Mouse (Mus musculus): ENCODE data around the gene Rfc2. TPM values are rescaled to one million over a fixed set of nuclear protein-coding genes. Genes with fewer than 3 reads are reported as not detected.

Gene Rfc2
- polyA plus RNA-seq, 1 experiment from 2014 or later: 174 TPM

DNA sequence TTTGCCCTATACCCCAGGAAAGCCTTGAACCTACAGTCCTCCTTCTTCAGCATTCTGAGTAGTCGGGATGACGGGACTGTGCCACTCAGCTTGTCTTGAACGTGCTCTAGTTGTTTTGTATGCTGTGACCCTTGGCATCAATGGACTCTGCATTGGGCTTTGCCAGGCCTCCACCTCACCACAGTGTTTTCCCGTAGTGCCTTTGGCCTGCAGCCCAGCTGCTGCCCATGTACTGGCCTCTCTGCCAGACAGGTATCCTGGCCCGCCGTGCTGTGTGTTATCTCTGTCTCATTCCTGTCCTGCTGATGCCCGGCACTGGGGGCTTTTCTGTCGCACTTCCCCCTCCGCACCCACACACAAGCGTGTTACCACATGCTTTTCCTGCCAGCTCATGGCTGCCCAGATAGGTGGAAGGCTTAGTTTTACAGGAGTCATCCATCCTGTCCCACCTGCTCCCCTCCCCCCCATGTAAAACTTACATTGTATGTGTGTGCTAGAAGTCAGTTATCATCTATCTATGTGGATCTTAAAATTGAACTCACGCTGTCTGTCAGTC is 10.9 kb downstream of the Rfc2 start:
- no peaks in the 10 kb centered on the region for H3K4me1 ChIP-seq (replicated peaks; ENCODE audit: control insufficient read depth, insufficient read depth, low read length)
- WGBS: 91% methylated on average over 11 of the region's 11 CpGs
- no peak overlapping the region for H3K4me3 ChIP-seq (replicated peaks; ENCODE audit: low read length)
- H3K4me2 ChIP-seq (replicated peaks): no peak overlapping the region
- H3K9ac ChIP-seq: no peak overlapping the region
- no peak overlapping the region for H3K27ac ChIP-seq
- no peak for DNase-seq (ENCODE audit: low spot score)
- H3K36me3 ChIP-seq (replicated peaks; ENCODE audit: control insufficient read depth, insufficient read depth): peaks cover 76% of the 10 kb centered on the region
- H3K9me3 ChIP-seq (ENCODE audit: control insufficient read depth, low read length): no peaks in the 10 kb centered on the region
- no peak for ATAC-seq (ENCODE audit: low FRiP score)
- no peaks in the 10 kb centered on the region for H3K27me3 ChIP-seq (ENCODE audit: control insufficient read depth, insufficient read depth, low read length)

DNA sequence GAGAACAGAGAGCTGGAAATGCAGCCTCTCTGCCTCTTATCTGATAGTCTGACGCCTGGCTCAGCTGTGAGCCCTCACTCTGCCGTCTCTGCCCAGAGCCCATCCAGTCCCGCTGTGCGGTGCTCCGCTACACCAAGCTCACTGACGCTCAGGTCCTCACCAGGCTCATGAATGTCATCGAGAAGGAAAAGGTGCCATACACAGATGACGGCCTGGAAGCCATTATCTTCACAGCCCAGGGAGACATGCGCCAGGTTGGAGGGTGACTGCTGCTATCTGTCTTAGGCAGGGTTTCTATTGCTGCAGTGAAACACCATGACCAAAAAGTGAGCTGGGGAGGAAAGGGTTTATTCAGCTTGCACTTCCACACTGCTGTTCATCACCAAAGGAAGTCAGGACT is 11.9 kb downstream of the Rfc2 start:
- Histone ChIP-seq H3K4me2 (replicated peaks) (no peak overlapping the region), H3K9ac (no peak overlapping the region), H3K4me1 (replicated peaks; ENCODE audit: control insufficient read depth, insufficient read depth, low read length) (no peaks in the 10 kb centered on the region), H3K27me3 (ENCODE audit: control insufficient read depth, insufficient read depth, low read length) (no peaks in the 10 kb centered on the region), H3K36me3 (replicated peaks; ENCODE audit: control insufficient read depth, insufficient read depth) (peaks cover 82% of the 10 kb centered on the region), H3K9me3 (ENCODE audit: control insufficient read depth, low read length) (no peaks in the 10 kb centered on the region), H3K27ac (no peak overlapping the region), H3K4me3 (replicated peaks; ENCODE audit: low read length) (no peak overlapping the region)
- no peak for ATAC-seq (ENCODE audit: low FRiP score)
- no peak for DNase-seq (ENCODE audit: low spot score)
- WGBS: 97% methylated on average over 9 of the region's 9 CpGs

GRCm38 (mm10) chr5:134597711-134598110 is 16.5 kb downstream of the Rfc2 start:
- Histone ChIP-seq H3K9ac (no peak overlapping the region), H3K27ac (no peak overlapping the region), H3K4me1 (replicated peaks; ENCODE audit: control insufficient read depth, insufficient read depth, low read length) (no peaks in the 10 kb centered on the region), H3K4me2 (replicated peaks) (no peak overlapping the region), H3K36me3 (replicated peaks; ENCODE audit: control insufficient read depth, insufficient read depth) (peaks cover 70% of the 10 kb centered on the region), H3K27me3 (ENCODE audit: control insufficient read depth, insufficient read depth, low read length) (no peaks in the 10 kb centered on the region), H3K9me3 (ENCODE audit: control insufficient read depth, low read length) (no peaks in the 10 kb centered on the region), H3K4me3 (replicated peaks; ENCODE audit: low read length) (no peak overlapping the region)
- DNase-seq (ENCODE audit: low spot score) (no peak), ATAC-seq (ENCODE audit: low FRiP score) (no peak)
- WGBS: 83% methylated on average over 10 of the region's 10 CpGs

DNA sequence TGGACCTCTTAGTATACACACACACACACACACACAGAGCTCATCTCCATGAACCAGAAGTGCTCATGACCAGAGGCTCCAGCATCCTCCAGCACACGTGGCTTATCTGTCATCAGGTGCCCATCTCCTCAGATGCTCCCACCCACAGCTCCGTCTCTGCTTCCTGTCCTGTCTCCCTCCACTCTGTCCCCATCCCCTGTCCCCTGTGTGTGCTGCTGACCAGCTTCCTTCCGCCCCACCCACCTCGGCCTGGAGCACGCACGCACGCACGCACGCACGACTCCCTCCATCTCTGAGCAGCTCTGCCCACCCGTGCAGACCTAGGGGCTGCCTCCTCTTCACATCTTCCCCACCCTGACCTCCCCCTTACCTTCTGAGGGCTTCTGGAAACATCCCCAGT is 23.2 kb downstream of the Rfc2 start:
- H3K4me1 ChIP-seq (replicated peaks; ENCODE audit: control insufficient read depth, insufficient read depth, low read length): no peaks in the 10 kb centered on the region
- peaks cover 8% of the 10 kb centered on the region for H3K36me3 ChIP-seq (replicated peaks; ENCODE audit: control insufficient read depth, insufficient read depth)
- no peak overlapping the region for H3K4me3 ChIP-seq (replicated peaks; ENCODE audit: low read length)
- ATAC-seq (ENCODE audit: low FRiP score) (no peak), DNase-seq (ENCODE audit: low spot score) (no peak)
- no peak overlapping the region for H3K27ac ChIP-seq
- H3K9ac ChIP-seq: no peak overlapping the region
- H3K9me3 ChIP-seq (ENCODE audit: control insufficient read depth, low read length): no peaks in the 10 kb centered on the region
- H3K27me3 ChIP-seq (ENCODE audit: control insufficient read depth, insufficient read depth, low read length): no peaks in the 10 kb centered on the region
- no peak overlapping the region for H3K4me2 ChIP-seq (replicated peaks)
- WGBS: 93% methylated on average over 11 of the region's 11 CpGs

GRCm38 (mm10) chr5:134606314-134606713 is 25.1 kb downstream of the Rfc2 start:
- Histone ChIP-seq H3K4me1 (replicated peaks; ENCODE audit: control insufficient read depth, insufficient read depth, low read length) (no peaks in the 10 kb centered on the region), H3K27ac (no peak overlapping the region), H3K4me3 (replicated peaks; ENCODE audit: low read length) (no peak overlapping the region), H3K9ac (no peak overlapping the region), H3K9me3 (ENCODE audit: control insufficient read depth, low read length) (no peaks in the 10 kb centered on the region), H3K27me3 (ENCODE audit: control insufficient read depth, insufficient read depth, low read length) (no peaks in the 10 kb centered on the region), H3K4me2 (replicated peaks) (no peak overlapping the region), H3K36me3 (replicated peaks; ENCODE audit: control insufficient read depth, insufficient read depth) (no peaks in the 10 kb centered on the region; the same call in 1 of the 2 replicates)
- ATAC-seq (ENCODE audit: low FRiP score) (no peak), DNase-seq (ENCODE audit: low spot score) (no peak)

DNA sequence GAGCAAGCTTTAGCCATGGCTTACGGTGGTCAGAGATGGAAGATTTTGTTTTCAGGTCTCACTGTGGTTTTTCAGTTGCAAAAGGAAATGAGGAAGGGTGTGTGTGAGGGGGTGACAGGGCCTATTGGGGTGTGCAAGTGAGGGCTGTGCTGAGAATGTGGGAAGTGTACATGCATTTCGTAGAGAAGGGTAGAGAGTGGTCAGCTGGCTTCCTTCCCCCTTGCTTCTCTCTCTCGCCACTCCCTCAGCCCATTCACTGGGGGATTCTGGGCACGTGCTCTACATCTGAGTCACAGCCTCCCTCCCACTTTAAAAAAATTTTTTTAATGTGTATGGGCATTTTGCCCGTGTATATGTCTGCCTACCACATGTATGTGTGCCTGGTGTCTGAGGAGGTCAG is 26.0 kb downstream of the Rfc2 start:
- Histone ChIP-seq H3K9ac (no peak overlapping the region), H3K27ac (no peak overlapping the region), H3K27me3 (ENCODE audit: control insufficient read depth, insufficient read depth, low read length) (no peaks in the 10 kb centered on the region), H3K36me3 (replicated peaks; ENCODE audit: control insufficient read depth, insufficient read depth) (no peaks in the 10 kb centered on the region; the same call in 1 of the 2 replicates), H3K9me3 (ENCODE audit: control insufficient read depth, low read length) (no peaks in the 10 kb centered on the region), H3K4me3 (replicated peaks; ENCODE audit: low read length) (no peak overlapping the region), H3K4me2 (replicated peaks) (no peak overlapping the region), H3K4me1 (replicated peaks; ENCODE audit: control insufficient read depth, insufficient read depth, low read length) (no peaks in the 10 kb centered on the region)
- ATAC-seq (ENCODE audit: low FRiP score): no peak
- no peak for DNase-seq (ENCODE audit: low spot score)
- WGBS: 70% methylated on average over 5 of the region's 5 CpGs

DNA sequence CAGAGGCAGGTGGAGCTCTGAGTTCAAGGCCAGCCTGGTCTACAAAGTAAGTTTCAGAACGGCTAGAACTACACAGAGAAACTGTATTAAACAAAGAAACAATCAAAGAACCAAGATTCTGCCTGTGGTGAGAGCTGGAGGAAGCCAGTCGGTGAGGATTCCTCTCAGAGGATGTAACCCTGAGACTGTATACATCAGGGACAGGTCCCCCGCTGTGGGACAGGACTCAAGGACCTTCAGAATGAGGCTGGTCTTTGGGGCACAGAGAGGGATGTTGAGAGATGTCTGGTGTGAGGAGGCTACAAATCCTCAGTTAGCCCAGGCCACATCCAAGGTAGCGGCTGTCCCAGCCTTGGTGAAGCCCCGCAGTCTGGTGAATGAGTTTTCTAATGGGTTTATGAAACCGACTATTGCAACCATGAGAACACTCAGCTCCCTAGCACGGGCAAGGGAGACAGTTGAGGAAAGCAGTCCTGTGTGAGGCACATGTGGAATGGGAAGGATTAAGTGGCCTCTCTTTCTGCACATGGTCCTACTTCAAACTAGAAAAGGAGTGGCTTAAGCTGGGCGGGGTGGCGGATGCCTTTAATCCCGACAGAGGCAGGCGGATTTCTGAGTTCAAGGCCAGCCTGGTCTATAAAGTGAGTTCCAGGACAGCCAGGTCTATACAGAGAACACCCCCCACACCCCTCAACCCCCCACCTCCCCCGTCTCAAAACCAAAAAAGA is 28.9 kb downstream of the Rfc2 start:
- Histone ChIP-seq H3K4me3 (replicated peaks; ENCODE audit: low read length) (no peak overlapping the region), H3K27me3 (ENCODE audit: control insufficient read depth, insufficient read depth, low read length) (no peaks in the 10 kb centered on the region), H3K9ac (no peak overlapping the region), H3K4me1 (replicated peaks; ENCODE audit: control insufficient read depth, insufficient read depth, low read length) (no peaks in the 10 kb centered on the region), H3K27ac (no peak overlapping the region), H3K4me2 (replicated peaks) (no peak overlapping the region), H3K9me3 (ENCODE audit: control insufficient read depth, low read length) (no peaks in the 10 kb centered on the region), H3K36me3 (replicated peaks; ENCODE audit: control insufficient read depth, insufficient read depth) (peaks cover 10% of the 10 kb centered on the region; the same call in 1 of the 2 replicates)
- no peak for DNase-seq (ENCODE audit: low spot score)
- 87% methylated on average over 12 of the region's 12 CpGs for WGBS
- no peak for ATAC-seq (ENCODE audit: low FRiP score)

DNA sequence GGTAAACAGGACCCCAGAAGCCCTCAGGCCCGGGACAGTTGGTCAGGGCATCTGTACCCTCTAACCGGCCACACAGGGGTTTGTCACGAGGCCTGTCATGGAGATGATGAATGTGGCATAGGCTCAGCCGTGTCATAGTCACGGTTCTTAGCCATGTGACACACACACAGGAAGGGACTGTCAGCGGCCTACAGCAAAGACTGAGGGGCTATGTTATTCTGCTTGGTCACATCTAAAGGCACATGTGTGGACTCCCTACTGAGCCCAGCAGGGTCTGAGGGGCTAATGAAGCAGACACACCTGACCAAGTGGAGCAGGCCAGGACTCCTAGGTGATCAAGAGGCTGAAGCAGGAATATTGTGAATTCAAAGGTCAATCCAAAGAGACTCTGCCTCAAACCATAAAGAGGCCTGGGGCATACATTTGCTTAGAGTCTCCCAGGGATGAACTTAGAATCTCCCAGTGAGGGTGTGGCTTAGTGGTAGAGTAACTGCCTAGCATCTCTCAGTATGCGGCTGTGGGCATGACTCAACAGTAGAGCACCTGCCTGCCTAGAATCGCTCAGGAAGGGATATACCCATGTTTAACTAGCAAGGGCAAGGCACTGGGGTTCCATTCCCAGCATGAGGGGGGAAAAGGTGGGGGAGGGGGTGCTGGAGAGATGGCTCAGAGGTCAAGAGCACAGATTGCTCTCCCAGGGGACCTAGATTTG is 30.8 kb downstream of the Rfc2 start:
- H3K36me3 ChIP-seq (replicated peaks; ENCODE audit: control insufficient read depth, insufficient read depth): peaks cover 19% of the 10 kb centered on the region; the same call in 1 of the 2 replicates
- no peak overlapping the region for H3K4me2 ChIP-seq (replicated peaks)
- no peak overlapping the region; the same call in 1 of the 2 replicates for H3K27ac ChIP-seq
- no peaks in the 10 kb centered on the region for H3K9me3 ChIP-seq (ENCODE audit: control insufficient read depth, low read length)
- no peaks in the 10 kb centered on the region for H3K27me3 ChIP-seq (ENCODE audit: control insufficient read depth, insufficient read depth, low read length)
- H3K9ac ChIP-seq: no peak overlapping the region
- no peak for DNase-seq (ENCODE audit: low spot score)
- H3K4me1 ChIP-seq (replicated peaks; ENCODE audit: control insufficient read depth, insufficient read depth, low read length): no peaks in the 10 kb centered on the region
- WGBS: 49% methylated on average over 8 of the region's 8 CpGs
- no peak overlapping the region for H3K4me3 ChIP-seq (replicated peaks; ENCODE audit: low read length)
- no peak for ATAC-seq (ENCODE audit: low FRiP score)

DNA sequence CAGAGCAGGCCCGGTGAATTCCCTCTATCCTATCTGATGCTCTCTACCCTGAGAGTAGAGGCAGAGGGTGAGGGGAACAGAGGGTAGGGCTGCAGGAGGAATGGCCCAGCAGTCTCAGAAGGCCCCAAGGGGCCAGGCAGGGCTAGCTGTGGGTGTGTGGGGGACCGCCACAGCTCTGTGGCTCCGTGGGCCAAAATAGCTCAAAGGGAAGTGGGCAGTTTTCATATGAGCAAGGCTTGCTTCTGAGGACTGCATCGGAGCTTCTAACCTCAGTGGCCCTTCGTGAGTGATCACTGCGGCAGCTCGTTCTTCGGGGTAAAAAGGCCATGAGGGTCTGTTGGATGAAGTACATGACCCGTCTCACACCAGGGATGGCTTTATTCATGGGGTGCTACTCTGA is 32.6 kb downstream of the Rfc2 start:
- Histone ChIP-seq H3K4me1 (replicated peaks; ENCODE audit: control insufficient read depth, insufficient read depth, low read length) (no peaks in the 10 kb centered on the region), H3K4me2 (replicated peaks) (no peak overlapping the region), H3K27me3 (ENCODE audit: control insufficient read depth, insufficient read depth, low read length) (no peaks in the 10 kb centered on the region), H3K4me3 (replicated peaks; ENCODE audit: low read length) (no peak overlapping the region), H3K27ac (no peak overlapping the region), H3K36me3 (replicated peaks; ENCODE audit: control insufficient read depth, insufficient read depth) (peaks cover 33% of the 10 kb centered on the region), H3K9me3 (ENCODE audit: control insufficient read depth, low read length) (no peaks in the 10 kb centered on the region), H3K9ac (no peak overlapping the region)
- no peak for ATAC-seq (ENCODE audit: low FRiP score)
- DNase-seq (ENCODE audit: low spot score): no peak
- 87% methylated on average over 9 of the region's 9 CpGs for WGBS
